Mouse (Mus musculus): ENCODE results near the gene Cfb.

- TF ChIP-seq POLR2A (IDR thresholded peaks at IDR 0.05; ENCODE audit: low read depth, low read length) (no peak), CTCF (IDR thresholded peaks at IDR 0.05; ENCODE audit: extremely low read depth, insufficient read length, insufficient replicate concordance, low read depth, low read length) (no peak)
These were observed 17.4 kb downstream of the Cfb start for GRCm38 (mm10) chr17:34844884-34845283.
